Mouse (Mus musculus) E14TG2a.4 (cell line): ENCODE data around the gene 9930111J21Rik1.

Source experiments
- CTCF ChIP-seq: conservative IDR thresholded peaks from 2 replicates; pipeline ENCODE4 v1.5.1; 2014; ENCODE audit warnings: low read length
- NANOG ChIP-seq: IDR thresholded peaks from 2 replicates; pipeline ENCODE4 v1.6.1; 2014; ENCODE audit warnings: borderline replicate concordance, low read length, mixed read lengths
- POU5F1 ChIP-seq: IDR thresholded peaks from 2 replicates; pipeline ENCODE4 v1.6.1; 2014; ENCODE audit warnings: low read length, borderline replicate concordance

- TF ChIP-seq CTCF: no peak
- no peak for TF ChIP-seq POU5F1
- no peak for TF ChIP-seq NANOG
Observed at GRCm38 (mm10) chr11:48913611-48914010, 65.6 kb downstream of the 9930111J21Rik1 start.
